Mouse (Mus musculus) adrenal gland, postnatal 25 days (tissue): ENCODE measurements around the gene Zdhhc6. TPM values are rescaled to one million over a fixed set of nuclear protein-coding genes. Genes with fewer than 3 reads are reported as not detected.

Experiments used
- DNase-seq: peaks from one replicate; pipeline ENCODE4 v3.0.0; 2021; ENCODE audit warnings: mixed read lengths
- total RNA-seq: library from RNA; stranded (reverse); gene quantifications from 2 replicates; pipeline ENCODE4 v1.2.3, GENCODE M21; 2021

The Zdhhc6 gene
- total RNA-seq, 1 experiment from 2014 or later: 50.9 TPM

DNA sequence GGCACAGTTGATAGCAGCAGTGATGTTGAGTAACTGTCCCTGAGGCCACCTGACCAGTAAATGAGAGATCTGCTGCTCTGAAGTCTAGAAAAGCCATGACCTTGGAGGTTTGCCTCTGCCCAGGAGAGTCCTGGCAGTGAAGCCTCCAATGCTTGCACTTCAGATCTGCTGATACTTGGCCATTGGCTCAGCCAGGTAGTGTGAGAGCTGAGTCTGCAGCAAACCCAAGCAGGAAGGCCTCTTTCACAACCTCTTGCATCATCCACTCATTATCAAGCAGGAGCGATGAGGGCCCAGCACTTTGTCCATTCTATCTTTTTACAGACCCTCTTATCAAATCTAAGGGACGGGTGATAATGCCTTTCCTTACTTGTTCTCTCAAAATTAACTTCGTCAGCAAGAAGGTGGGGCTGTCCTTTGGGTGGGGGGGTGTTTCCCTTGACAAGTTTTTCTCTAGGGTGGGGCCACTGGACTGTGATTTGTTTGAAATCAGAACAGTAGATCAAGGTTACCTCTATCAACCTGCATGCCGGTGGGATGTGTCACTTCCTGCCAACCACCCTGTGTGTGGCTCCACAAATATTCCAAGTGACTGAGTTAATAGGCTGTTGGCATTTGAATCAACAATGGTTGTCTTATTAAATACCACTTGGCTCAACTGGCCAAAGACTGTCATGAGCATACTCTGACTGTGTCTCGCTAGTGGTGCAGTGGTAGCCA lies 58.0 kb downstream of the Zdhhc6 start:
- DNase-seq: no peak

DNA sequence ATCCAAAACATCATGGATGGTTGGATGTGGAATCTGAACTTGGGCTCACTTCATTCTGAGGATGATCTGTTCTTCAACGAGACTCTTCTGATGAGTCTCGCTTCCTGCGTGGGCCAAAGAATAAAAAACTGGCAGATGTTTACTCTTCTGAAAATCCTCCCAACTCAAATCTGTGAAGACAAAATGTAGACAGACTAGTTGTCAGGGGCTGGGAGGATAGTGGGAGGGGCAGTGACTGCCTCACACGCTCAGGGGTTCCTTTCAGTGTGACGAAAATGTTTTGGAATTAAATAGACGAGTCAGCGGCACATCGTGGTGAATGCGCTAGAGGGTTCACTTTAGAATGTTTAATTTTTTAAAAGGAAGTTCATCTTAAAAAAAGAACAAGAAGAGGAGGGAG lies 59.7 kb downstream of the Zdhhc6 start:
- DNase-seq: no peak

DNA sequence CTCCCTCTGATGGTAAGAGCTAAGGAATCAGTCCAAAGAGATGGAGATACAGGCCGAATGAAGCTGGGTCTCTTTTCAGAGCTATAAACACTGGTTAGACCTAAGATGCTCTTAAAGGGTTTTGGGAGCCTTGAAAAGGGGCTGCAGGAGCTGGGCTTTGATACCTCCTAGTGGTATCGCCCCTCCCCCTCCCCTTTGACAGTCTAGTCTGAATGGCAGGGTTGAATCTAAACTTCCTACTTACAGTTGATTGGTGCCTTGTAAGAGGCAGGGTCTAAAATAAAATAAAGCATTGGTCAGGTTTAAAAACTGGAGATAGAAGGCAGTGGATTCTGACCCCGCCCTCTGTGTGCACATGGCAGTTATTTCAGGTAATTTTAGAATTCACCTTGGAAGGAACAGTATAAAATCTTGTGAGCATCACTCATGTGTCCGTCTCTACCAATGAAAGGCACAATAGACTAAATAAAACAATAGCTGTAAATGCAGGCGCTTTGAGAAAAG lies 61.3 kb downstream of the Zdhhc6 start:
- no peak for DNase-seq

DNA sequence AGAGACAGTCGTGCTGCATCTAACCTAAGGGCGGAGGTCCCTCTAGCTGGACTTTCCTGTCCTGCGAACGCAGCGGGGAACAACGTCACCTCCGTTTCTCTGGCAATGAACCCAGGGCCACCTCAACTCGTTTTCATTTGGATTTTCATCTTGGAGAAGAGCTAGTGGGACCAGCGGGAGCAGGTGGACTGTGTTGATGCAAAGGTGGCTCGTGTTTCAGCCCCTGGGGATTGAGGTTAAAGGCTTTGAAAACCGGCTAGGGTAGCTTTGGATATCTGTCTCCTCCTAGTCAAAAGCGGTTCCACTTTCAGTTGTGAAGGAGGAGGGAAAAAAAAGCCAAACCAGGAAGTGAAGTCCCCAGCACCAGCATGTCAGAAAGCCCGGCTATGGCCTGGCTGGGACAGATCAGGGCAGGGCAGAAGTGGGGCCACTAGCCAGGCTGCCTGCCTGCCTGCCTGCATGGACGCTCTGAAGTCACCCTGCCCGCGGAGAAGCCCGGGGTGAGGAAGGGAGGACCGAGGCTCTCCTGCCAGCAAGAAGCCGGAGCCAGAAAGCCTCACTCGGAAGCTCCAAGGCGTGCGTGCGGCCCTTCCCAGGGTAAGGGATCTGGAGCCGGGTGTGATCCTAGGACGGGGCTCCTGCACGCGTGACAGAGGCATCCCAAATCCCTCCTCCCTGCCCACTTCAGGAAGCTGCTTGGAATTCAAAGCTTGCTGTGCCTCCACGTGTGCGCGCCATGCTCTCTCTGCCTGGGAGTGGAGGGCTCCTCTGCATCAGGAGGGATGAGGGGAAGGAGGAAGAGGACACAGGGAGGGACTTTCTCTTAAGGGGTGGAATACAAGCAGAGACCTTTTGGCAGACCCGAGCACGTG lies 62.0 kb downstream of the Zdhhc6 start:
- DNase-seq: peak; percentile 67

DNA sequence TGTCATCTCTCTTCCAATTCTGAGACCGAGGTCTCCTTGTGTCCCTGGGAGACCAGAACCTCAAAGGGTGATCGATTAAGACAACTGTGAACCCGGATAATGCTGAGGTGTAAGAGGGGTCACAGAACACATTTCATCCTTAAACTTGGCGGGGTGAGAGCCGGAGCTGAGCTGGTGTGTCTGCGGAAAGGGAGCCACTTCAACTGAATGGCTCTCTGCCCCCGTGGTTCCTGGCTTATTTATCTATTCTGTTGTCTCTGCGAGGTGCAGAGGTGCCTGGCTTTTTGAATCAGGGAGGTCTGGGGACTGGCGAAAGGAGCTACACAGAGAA lies 62.6 kb downstream of the Zdhhc6 start:
- DNase-seq: peak; percentile 10

DNA sequence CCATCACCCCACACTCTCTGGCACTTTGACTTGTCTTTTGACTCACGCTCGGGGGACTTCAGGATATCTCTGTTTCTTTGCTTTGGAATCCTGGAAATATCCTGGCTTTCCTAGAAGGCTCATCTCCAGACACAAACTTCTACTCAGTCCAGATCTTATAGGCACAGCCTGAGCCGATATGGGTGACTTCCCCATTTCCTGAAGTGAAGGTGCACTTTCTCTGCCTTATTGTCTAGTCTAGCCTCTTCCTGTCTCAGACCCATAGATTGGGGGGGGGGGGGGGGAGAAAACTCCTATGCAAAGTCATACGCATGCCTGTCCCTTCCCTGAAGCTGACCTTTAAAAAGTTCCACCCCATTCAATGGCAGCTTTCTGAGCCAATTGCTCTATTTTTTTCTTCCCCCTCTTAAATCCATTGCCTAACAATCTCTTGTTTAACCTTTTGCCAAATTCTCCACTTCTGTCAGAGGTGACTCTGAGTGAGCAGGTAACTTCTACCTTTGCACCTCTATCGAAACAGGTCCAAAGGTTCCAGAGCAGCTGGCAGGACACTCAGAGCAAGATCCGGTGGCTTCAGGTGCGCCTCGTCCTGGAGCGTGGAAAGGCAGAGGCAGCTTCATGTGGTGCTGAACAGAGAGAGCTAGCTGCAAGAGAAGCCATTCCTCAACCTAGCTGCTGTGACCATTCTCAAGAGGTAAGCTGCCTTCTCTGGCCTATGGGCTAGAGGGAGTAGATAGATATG lies 64.3 kb downstream of the Zdhhc6 start, which contains the start of gene Acsl5:
Gene Acsl5 (plus strand): TSS at position 556 of the 742 bp plus-strand sequence.
- no peak for DNase-seq

DNA sequence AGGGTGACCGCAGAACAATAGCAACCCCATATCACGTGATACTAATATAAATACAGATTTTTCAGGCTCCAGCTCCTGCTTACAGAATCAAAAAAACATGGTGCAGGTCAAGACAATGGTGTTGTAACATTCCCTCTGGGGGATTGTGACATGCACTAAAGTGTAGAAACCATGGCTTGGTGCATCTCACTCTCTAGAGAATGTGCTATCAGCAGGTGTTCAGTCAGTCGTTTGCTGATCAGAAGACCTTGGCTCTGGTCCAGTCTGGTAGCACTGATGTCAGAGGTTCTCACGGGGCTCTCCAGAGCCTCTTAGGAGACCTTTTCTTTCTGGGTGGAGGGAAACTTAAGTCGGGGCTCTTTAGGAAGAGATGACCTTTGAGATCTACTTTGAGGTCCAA lies 65.4 kb downstream of the Zdhhc6 start:
- no peak for DNase-seq

DNA sequence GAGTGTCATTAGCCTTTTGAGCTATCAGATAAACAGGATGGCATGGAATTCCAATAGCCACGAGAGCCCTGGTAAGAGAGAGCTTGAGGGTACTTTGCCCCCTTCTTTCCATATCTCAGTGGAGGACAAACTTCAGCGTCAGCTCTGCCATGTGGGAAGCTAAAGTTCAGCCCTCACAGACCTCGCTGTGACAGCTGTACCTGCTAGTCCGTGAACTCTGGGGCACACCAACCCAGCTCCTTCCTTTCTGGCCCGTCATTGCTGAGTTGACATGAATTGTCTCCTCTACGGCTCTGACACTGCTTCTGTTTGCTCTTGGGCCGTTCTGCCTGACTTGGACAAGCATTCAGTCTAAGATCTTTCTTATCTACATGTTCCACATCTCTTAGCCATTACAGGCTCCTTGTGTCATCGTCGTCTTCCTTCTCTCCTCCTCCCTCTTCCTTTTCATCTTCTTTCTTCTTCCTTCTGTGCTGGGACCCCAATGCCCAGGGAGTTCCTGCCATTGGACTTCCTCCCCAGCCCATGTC lies 67.8 kb downstream of the Zdhhc6 start:
- DNase-seq: no peak

DNA sequence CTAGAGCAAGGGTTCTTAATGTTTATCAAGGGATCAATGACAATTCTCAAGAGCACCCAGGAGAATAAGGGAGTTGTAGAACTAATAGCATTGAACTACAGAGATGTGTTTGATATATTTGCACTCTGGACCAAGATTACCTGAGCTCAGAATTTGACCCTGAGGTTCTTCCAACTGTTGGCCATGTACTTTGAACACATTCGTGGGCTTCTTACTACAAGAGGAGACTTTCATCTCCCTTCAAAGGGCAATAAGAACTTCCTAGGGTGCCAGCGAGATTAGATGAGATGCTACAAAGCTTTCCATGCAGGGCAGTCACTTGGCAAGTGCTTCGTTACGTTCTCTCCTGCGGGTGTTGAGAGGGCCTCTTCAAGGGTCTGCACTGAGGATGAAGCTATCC lies 68.3 kb downstream of the Zdhhc6 start:
- DNase-seq: no peak

DNA sequence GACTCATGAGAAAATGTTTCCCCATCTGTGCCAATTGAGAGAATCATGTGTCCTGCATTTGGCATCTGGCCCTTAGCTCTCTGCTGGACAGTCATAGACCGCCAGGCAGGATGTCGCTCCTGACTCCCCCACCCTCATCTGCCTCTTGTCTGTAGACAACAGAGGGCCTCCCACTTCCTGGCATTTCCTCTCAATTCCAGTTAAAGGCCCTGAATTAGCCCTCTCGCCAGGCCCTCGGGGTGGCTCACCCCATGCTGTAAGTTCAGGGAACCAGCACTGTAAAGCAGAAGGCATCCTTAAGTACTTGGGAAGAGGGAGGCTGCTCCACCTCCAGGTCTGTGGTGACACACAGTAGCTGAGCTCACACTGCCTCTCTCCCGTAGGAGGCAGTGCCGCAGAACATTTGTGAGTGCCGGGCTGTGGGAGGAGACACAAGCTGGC lies 71.0 kb downstream of the Zdhhc6 start:
- peak; percentile 58 for DNase-seq

DNA sequence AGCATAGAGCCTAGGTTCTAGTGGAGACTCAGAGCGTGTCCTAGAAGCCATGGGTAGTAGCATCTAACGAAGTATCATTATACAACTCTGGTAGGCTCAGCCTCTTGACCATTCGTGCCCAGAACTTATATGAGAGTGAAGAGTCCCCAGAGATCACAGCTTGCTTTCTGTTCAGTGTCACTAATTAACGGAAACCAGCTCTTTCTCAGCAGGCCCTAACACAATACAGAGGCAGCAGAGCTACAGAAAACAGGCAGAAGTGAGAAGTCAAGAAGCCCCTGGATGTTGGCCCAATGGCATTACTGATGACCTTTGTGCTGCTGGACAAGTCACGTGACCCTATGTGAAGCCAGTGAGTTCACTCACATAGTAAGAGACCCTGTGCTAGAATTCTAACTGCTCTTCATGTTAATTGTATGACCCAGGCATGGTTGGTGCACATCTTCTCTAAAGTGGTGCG lies 74.6 kb downstream of the Zdhhc6 start, which contains the start of gene Gucy2g:
Gene Gucy2g (minus strand): TSS at position 51 of the 460 bp plus-strand sequence.
- no peak for DNase-seq

DNA sequence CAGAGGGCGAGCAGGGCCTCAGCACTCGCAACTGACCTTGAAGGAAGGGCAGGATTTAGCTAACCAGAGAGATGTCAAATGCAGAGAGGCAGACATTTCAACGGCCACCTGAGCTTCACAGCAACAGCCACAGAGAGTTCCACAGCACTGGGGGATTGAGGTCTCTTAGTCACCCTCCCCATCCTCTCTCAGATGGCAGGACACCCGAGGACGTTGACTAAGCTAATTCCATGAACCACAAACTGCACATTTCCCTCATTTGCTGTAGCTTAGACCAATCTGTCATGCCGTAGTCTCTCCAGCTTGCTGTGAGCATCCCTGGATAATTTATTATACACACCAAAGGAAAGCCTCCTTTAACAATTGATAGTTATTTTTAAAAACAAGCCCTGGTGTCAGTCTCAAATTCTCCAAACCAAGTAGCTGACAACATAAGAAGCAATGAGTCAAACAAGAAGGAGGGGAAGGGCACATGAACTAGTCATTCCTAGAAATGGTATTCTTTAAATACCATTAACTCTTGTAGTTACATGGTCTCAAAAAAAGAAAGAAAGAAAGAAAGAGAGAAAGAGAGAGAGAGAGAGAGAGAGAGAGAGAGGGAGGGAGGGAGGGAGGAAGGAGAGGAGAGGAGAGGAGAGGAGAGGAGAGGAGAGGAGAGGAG lies 75.9 kb downstream of the Zdhhc6 start:
- no peak for DNase-seq

DNA sequence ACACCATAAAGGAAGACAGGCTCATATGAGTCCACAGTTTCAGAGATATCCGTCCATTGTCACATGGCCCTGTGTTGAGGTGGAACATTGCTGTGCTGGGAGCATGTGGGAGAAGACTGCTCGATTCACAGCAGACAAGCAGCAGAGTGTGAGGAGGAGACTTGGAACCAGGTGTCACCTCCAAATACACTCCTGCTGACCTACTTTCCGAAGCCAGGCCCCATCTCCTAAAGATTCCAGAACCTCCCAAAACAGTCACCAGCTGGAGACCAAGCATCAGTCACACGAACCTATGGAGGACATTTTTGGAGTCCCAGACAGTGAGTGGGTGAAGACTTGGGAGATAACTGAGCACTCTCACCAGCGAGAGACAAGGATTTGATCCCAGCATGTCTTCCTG lies 79.3 kb downstream of the Zdhhc6 start:
- DNase-seq: no peak

DNA sequence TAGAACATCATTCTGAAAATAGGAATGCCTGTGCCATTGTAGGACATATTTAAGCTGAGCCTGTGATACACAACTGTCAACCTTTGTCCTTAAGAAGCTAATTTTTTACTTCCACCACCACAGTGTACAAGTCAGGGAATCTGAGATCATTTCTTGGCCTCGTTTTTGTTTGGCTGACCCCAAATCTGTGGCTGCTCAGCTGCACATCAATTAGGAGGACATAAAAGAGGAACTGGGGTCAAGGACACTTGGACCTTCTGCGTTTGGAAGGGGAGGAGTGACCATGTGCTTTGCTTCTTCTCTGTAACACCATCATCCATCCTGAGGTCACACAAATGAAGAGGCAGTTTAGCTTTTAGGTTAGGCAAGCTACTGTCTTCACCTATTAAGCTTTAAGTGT lies 79.8 kb downstream of the Zdhhc6 start:
- DNase-seq: no peak

DNA sequence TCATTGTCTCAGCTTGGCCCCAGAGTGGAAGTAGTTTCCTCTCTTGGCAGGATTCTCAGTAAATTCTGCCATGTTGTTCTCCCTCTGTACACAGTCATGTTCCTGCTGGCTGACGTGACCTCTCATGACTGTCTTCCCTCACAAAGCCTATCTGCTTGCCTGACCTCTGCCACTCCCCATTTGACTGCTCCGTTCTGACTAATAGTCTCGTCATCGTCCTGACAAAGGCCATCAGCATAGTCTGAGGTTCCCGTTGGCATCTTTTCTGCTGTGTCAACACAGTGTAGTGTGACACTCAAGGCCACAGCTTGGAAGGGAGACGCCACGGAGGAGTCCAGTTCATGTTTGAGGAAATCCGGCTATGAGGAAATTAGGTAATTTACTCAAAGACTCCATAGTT lies 83.7 kb downstream of the Zdhhc6 start:
- DNase-seq: peak; percentile 50

DNA sequence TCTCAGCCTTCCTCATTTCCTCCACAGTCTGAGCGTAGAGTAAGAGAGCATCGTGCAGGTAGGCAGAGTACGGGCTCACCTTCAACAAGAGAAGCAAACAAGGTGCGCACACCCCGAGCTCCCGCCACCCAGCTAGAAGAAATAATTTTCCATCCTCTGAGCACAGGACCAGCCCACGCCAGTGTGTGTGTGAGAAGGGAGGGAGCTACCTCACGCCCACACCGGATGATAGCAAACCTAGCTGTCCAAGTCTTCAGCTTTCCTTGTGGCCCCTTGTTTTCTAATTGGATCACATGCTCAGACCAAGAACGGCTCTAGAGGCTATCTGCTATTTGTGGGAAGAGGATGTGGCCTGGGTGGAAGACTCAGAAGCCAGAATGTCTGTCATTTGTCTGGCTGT lies 84.8 kb downstream of the Zdhhc6 start:
- DNase-seq: no peak

DNA sequence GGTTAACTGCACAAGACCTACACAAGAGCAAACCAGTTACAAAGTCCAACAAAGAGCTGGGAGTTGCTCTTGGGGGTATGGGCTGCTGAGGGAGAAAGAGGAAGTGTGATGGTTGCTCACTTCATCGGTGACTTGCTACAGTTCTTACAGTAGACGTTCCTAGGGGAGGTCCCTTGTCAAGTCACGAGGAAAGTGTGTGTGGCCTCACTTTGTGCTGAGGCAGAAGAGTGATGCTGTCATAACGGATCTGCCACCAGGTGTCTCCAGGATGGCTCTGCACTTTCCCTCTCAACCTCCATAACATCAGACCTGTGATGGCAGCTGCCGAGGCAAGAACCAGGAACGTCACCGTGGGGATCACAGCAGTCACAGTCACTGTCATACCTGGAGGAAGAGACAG lies 88.7 kb downstream of the Zdhhc6 start:
- DNase-seq: no peak

DNA sequence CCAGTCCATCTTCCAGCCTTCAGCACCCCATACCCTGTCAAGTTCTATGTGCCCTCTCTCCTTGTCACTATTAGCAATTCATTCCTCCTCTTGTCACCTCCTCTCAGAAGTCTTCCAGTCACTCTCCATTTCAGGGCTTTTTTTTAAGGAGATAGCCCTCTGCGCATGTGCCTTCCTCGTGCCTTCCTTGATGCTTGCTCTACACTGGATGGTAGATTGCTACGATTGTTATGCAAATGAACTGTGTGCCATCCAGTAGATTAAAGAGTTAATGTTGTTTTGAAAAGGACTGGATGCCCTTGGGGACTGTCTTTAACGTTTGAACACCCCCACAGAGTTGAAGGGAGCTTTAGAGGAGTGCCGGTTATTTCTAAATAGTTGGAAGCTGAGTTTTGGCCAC lies 89.2 kb downstream of the Zdhhc6 start:
- no peak for DNase-seq

DNA sequence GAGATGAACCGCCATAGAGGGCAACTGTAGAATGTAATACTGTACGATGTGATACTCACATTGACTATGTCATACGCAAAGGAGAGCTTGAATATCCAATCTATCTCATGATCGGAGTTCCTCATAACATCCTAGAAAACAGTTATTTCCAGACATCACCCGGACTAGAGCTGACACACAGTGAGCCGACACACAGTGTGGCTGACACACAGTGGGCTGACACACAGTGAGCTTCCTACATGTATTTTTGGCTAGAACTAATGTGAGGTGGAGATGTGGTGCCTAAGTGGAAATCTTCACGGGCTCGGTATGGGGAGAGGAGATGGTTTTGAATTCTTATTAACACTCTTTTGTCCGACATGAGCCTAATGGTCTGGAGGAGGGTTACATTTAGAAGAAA lies 93.6 kb downstream of the Zdhhc6 start:
- DNase-seq: no peak
